9 mouse cellular contexts compared by ENCODE assay signal in the genomic region with DNA sequence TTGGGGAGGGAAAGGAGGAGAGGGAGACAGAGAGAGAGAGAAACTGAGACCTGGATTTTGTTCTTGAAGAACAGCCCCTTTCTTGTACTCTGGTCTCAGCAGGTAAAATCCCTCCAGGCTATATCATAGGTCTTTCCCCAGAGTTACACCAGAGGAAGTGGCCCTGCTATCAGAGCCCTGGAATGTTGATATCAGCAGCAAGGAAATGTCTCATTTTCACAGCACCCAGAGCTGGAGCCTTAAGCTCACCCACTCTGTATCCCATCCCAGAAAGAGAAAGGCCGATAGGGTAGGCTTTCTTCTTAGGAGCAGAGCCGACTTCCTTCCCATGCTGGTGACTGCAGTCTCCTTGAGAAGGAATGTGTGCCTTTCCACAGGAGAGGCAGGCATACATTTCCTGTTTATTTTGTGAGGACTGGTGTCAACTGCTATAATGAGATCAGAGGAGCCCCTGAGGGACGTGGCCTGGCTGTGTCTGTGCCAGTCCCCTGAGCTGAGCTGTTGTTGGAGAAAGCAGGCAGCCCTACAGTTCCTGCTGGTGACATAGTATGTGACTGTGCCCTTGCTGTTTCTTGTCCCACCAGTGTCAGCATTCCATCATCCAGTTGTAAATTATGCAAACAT.
DNase-seq lines count a peak whose midpoint lies in the region; ATAC-seq and TF ChIP-seq lines count a peak whose summit lies in the region.
"Had no signal": no experiment of that assay in that cellular context is flagged by ENCODE, and none has a peak within 500 bp of the region (broad histone marks: within the 10 kb centered on the region; RNA-seq: fewer than 3 reads in every experiment).

No protein-coding gene starts in this region.

- no peak overlapping the region for H3K4me3 ChIP-seq in heart, postnatal 0 days (ENCODE audit: low read depth, low read length)
- H3K4me3 ChIP-seq in limb, embryonic 12.5 days (replicated peaks) = no peak overlapping the region
- H3K4me3 ChIP-seq in neural tube, embryonic 15.5 days (replicated peaks) = no peak overlapping the region
- no peak overlapping the region for H3K4me3 ChIP-seq in left cerebral cortex, adult 2 months

- no peaks in the 10 kb centered on the region for H3K36me3 ChIP-seq in heart, postnatal 0 days (replicated peaks; ENCODE audit: control insufficient read depth, insufficient read depth, low read length)
- H3K36me3 ChIP-seq in limb, embryonic 12.5 days = 0 out of 2 replicates have a peak, but pooled peaks cover 2% of the 10 kb centered on the region
- no peaks in the 10 kb centered on the region for H3K36me3 ChIP-seq in neural tube, embryonic 15.5 days

- 0 out of 2 replicates have a peak overlapping the region, but pooled peaks have one; percentile 13 for H3K4me2 ChIP-seq in heart, postnatal 0 days (ENCODE audit: low read depth, low read length)
- H3K4me2 ChIP-seq in limb, embryonic 12.5 days = 0 out of 2 replicates have a peak overlapping the region, but pooled peaks have one; percentile 10
- no peak overlapping the region for H3K4me2 ChIP-seq in neural tube, embryonic 15.5 days

- peak; percentile 22; the same call in 1 of the 2 replicates for ATAC-seq in heart, postnatal 0 days (ENCODE audit: insufficient read depth, low read depth)
- no peak for ATAC-seq in limb, embryonic 12.5 days (ENCODE audit: insufficient number of reproducible peaks, insufficient read depth, low FRiP score, low TSS enrichment, low read depth)
- no peak for ATAC-seq in neural tube, embryonic 15.5 days (ENCODE audit: low FRiP score)

- H3K9ac ChIP-seq in heart, postnatal 0 days (replicated peaks; ENCODE audit: low read depth, low read length) = no peak overlapping the region
- no peak overlapping the region for H3K9ac ChIP-seq in limb, embryonic 12.5 days (replicated peaks)
- no peak overlapping the region for H3K9ac ChIP-seq in neural tube, embryonic 15.5 days (replicated peaks)

- DNase-seq in kidney, adult 11 months = peak; percentile 49
- DNase-seq in kidney, adult 18-20 months = no peak
- DNase-seq in heart, postnatal 0 days (ENCODE audit: low spot score) = peak; percentile 70
- no peak for DNase-seq in left cerebral cortex, adult 2 months (ENCODE audit: extremely low spot score in 1 of 2, low spot score in 2 of 2)
- no peak for DNase-seq in gastrocnemius, adult 8-10 months (ENCODE audit: low spot score in 2 of 2)
- no peak for DNase-seq in spleen, postnatal 14 days (ENCODE audit: low spot score in 2 of 2)
- DNase-seq: cerebellum, adult 11 months had no signal

- intact Hi-C loops in left cerebral cortex, adult 2 months (cut with DNase I) = no loop called here

- WGBS in heart, postnatal 0 days = 14% methylated on average over 3 of the region's 3 CpGs
- WGBS in limb, embryonic 12.5 days = 23% methylated on average over 3 of the region's 3 CpGs
- WGBS in neural tube, embryonic 15.5 days = 59% methylated on average over 3 of the region's 3 CpGs

- H3K27me3 ChIP-seq in heart, postnatal 0 days (ENCODE audit: control insufficient read depth, insufficient read depth, low read length) = no peaks in the 10 kb centered on the region
- H3K27me3 ChIP-seq in limb, embryonic 12.5 days = no peaks in the 10 kb centered on the region
- H3K27me3 ChIP-seq in neural tube, embryonic 15.5 days (replicated peaks) = no peaks in the 10 kb centered on the region

- TF ChIP-seq CTCF in heart, postnatal 0 days (IDR thresholded peaks at IDR 0.05; ENCODE audit: low read depth) = no peak
- TF ChIP-seq CTCF in left cerebral cortex, adult 2 months (IDR thresholded peaks at IDR 0.05) = no peak

- H3K9me3 ChIP-seq in heart, postnatal 0 days (replicated peaks; ENCODE audit: control insufficient read depth, low read length) = no peaks in the 10 kb centered on the region
- no peaks in the 10 kb centered on the region for H3K9me3 ChIP-seq in limb, embryonic 12.5 days
- H3K9me3 ChIP-seq in neural tube, embryonic 15.5 days (replicated peaks) = no peaks in the 10 kb centered on the region

- H3K27ac ChIP-seq in heart, postnatal 0 days (ENCODE audit: low read depth) = peak overlapping the region; percentile 63
- peak overlapping the region; percentile 96 for H3K27ac ChIP-seq in limb, embryonic 12.5 days
- H3K27ac ChIP-seq in neural tube, embryonic 15.5 days (replicated peaks) = peak overlapping the region; percentile 42; the same call in 1 of the 2 replicates
- no peak overlapping the region for H3K27ac ChIP-seq in left cerebral cortex, adult 2 months

- TF ChIP-seq EP300 in heart, postnatal 0 days (IDR thresholded peaks at IDR 0.05; ENCODE audit: low read depth) = no peak; the same call in 1 of the 2 replicates

- peaks cover 49% of the 10 kb centered on the region for H3K4me1 ChIP-seq in heart, postnatal 0 days (ENCODE audit: control insufficient read depth, insufficient read depth)
- H3K4me1 ChIP-seq in limb, embryonic 12.5 days (replicated peaks) = peaks cover 58% of the 10 kb centered on the region
- peaks cover 52% of the 10 kb centered on the region for H3K4me1 ChIP-seq in neural tube, embryonic 15.5 days

Comparison
In these comparisons a context has a peak if more than half of its experiments do, and no peak if none do; other contexts are left out.
1. DNase-seq: peak in kidney, adult 11 months (single experiment) and heart, postnatal 0 days (single experiment); none in kidney, adult 18-20 months (single experiment), left cerebral cortex, adult 2 months (0 of 2), gastrocnemius, adult 8-10 months (0 of 2) and spleen, postnatal 14 days (0 of 2).